Mouse (Mus musculus): ENCODE results near the gene Crisp2. TPM values are rescaled to one million over a fixed set of nuclear protein-coding genes. Genes with fewer than 3 reads are reported as not detected.

The Crisp2 gene
- not detected in 2 replicates for polyA plus RNA-seq (2021; fragmentation: Nextera tagmentation)
- long read RNA-seq, experiment 1 = 0 reads
- long read RNA-seq, experiment 2 = 0 reads

DNA sequence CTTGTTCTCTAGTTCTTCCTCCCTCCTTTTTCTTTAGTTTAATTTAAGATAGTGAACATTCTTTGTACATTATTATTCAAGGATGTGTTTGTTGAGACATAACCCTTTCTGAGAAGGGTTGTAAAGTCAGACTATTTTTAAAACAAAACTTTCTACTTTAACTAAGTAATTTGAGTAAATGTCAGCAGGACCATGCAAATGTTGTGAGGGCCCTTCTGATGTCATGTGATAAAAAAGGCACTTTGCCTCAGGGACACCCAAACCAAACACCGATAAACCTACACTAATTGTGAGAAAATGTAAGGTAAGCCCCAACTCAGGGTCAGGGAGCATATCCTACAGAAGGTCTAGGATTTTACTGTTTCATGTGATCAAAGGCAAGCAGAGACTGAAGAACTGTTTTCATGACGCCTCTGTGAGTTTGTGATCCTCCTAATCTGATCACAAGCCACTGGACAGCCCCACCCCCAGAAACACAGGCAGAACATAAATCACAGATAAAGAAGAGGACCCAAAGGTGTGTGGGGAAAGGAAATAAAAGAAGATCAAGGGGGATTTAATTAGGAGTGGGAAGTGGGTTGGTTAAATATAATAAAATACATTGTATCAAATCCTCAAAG lies at the start of gene Crisp2:
Gene Crisp2, minus strand, starts transcription at position 51 of the 620 bp plus-strand sequence.

GRCm38 (mm10) chr17:40810934-40811333 lies 4.1 kb upstream of the Crisp2 start, which contains the start of gene Rhag:
Gene Rhag (plus strand): TSS chr17:40811126.

GRCm38 (mm10) chr17:40726820-40727219 lies 80.0 kb downstream of the Crisp2 start, which contains the start of gene Esp1:
Gene Esp1 (plus strand): TSS chr17:40727120.

Other genes starting within 250 kb of the Crisp2 start
- gene Esp6, start 245.5 kb downstream of the Crisp2 start, polyA plus RNA-seq (2021; fragmentation: Nextera tagmentation) = not detected in 2 replicates
- not detected in 2 replicates for gene Esp4, start 208.4 kb downstream of the Crisp2 start, polyA plus RNA-seq (2021; fragmentation: Nextera tagmentation)
- not detected in 2 replicates for gene Esp3, start 174.9 kb downstream of the Crisp2 start, polyA plus RNA-seq (2021; fragmentation: Nextera tagmentation)
- not detected in 2 replicates for gene Esp1, start 79.9 kb downstream of the Crisp2 start, polyA plus RNA-seq (2021; fragmentation: Nextera tagmentation)
- gene Rhag, start 4.1 kb upstream of the Crisp2 start, polyA plus RNA-seq (2021; fragmentation: Nextera tagmentation) = not detected in 2 replicates
- 0.18 TPM in 1 of 2 replicates, not detected in the other for gene 9130008F23Rik, start 73.6 kb upstream of the Crisp2 start, polyA plus RNA-seq (2021; fragmentation: Nextera tagmentation)
- gene Glyatl3, start 107.3 kb upstream of the Crisp2 start, polyA plus RNA-seq (2021; fragmentation: Nextera tagmentation) = not detected in 2 replicates
- gene Mut, start 127.7 kb upstream of the Crisp2 start, polyA plus RNA-seq (2021; fragmentation: Nextera tagmentation) = 27.9 and 37.0 TPM in 2 replicates
- gene Cenpq, start 128.0 kb upstream of the Crisp2 start, polyA plus RNA-seq (2021; fragmentation: Nextera tagmentation) = 3.9 and 4.7 TPM in 2 replicates

Data from layer of hippocampus, adult 6 months (tissue).